Comparison of ENCODE assay signal across 8 mouse cellular contexts in genomic region chr16:34605679-34606078, GRCm38 (mm10). TPM values are rescaled to one million over a fixed set of nuclear protein-coding genes. Genes with fewer than 3 reads are reported as not detected.
A peak's percentile ranks its signal among the peaks of the same experiment; 100 is the strongest.
DNase-seq lines count a peak whose midpoint lies in the region; ATAC-seq and TF ChIP-seq lines count a peak whose summit lies in the region.

No protein-coding gene starts in this region.

- no peak overlapping the region for H3K27ac ChIP-seq in midbrain, postnatal 0 days (ENCODE audit: low read depth, low read length)
- H3K27ac ChIP-seq in midbrain, embryonic 16.5 days (ENCODE audit: low read length), result no peak overlapping the region
- no peak overlapping the region for H3K27ac ChIP-seq in cerebellum, adult 2 months (ENCODE audit: insufficient read depth, low read length)
- no peak overlapping the region for H3K27ac ChIP-seq in heart, postnatal 0 days (ENCODE audit: low read depth)
- no peak overlapping the region for H3K27ac ChIP-seq in limb, embryonic 14.5 days (replicated peaks; ENCODE audit: low read depth, low read length)

- TF ChIP-seq EP300 in heart, postnatal 0 days (IDR thresholded peaks at IDR 0.05; ENCODE audit: low read depth), result no peak

- peak; percentile 42 for DNase-seq in midbrain, postnatal 0 days (ENCODE audit: low spot score)
- DNase-seq in cerebellum, adult 2 months, result peak; percentile 11 to 18
- DNase-seq in heart, postnatal 0 days (ENCODE audit: low spot score), result peak; percentile 68
- DNase-seq in limb, embryonic 14.5 days (ENCODE audit: low spot score), result peak; percentile 15
- no peak for DNase-seq in thymus, adult 18-20 months

- H3K4me3 ChIP-seq in midbrain, postnatal 0 days (ENCODE audit: low read depth, low read length), result no peak overlapping the region
- no peak overlapping the region for H3K4me3 ChIP-seq in midbrain, embryonic 16.5 days (ENCODE audit: low read depth, low read length)
- no peak overlapping the region for H3K4me3 ChIP-seq in cerebellum, adult 2 months (replicated peaks; ENCODE audit: insufficient read depth, low read depth, low read length)
- no peak overlapping the region for H3K4me3 ChIP-seq in heart, postnatal 0 days (ENCODE audit: low read depth, low read length)
- H3K4me3 ChIP-seq in limb, embryonic 14.5 days (replicated peaks; ENCODE audit: low read length), result no peak overlapping the region

- no peak overlapping the region for H3K4me2 ChIP-seq in midbrain, postnatal 0 days (ENCODE audit: low read depth, low read length, poor library complexity, severe bottlenecking)
- H3K4me2 ChIP-seq in midbrain, embryonic 16.5 days (ENCODE audit: low read length), result no peak overlapping the region
- no peak overlapping the region for H3K4me2 ChIP-seq in heart, postnatal 0 days (ENCODE audit: low read depth, low read length)
- no peak overlapping the region for H3K4me2 ChIP-seq in limb, embryonic 14.5 days (replicated peaks; ENCODE audit: low read depth, low read length, severe bottlenecking)

- no peaks in the 10 kb centered on the region for H3K4me1 ChIP-seq in midbrain, postnatal 0 days (ENCODE audit: insufficient read depth, low read length)
- no peaks in the 10 kb centered on the region for H3K4me1 ChIP-seq in midbrain, embryonic 16.5 days (ENCODE audit: control insufficient read depth, insufficient read depth, low read length)
- no peaks in the 10 kb centered on the region for H3K4me1 ChIP-seq in cerebellum, adult 2 months (ENCODE audit: control insufficient read depth, insufficient read depth, low read length)
- no peaks in the 10 kb centered on the region for H3K4me1 ChIP-seq in heart, postnatal 0 days (ENCODE audit: control insufficient read depth, insufficient read depth)
- H3K4me1 ChIP-seq in limb, embryonic 14.5 days (ENCODE audit: control insufficient read depth, insufficient read depth, low read length), result peaks cover 3% of the 10 kb centered on the region; the same call in 1 of the 2 replicates

- no peaks in the 10 kb centered on the region for H3K27me3 ChIP-seq in midbrain, postnatal 0 days (ENCODE audit: insufficient read depth, low read length)
- H3K27me3 ChIP-seq in midbrain, embryonic 16.5 days (ENCODE audit: control insufficient read depth, insufficient read depth, low read depth, low read length), result no peaks in the 10 kb centered on the region
- no peaks in the 10 kb centered on the region; the same call in 1 of the 2 replicates for H3K27me3 ChIP-seq in cerebellum, adult 2 months (ENCODE audit: control insufficient read depth, insufficient read depth, low read length)
- no peaks in the 10 kb centered on the region for H3K27me3 ChIP-seq in heart, postnatal 0 days (ENCODE audit: control insufficient read depth, insufficient read depth, low read length)
- H3K27me3 ChIP-seq in limb, embryonic 14.5 days (ENCODE audit: control insufficient read depth, insufficient read depth, low read length), result no peaks in the 10 kb centered on the region

- WGBS in midbrain, postnatal 0 days, result 29% methylated on average over 3 of the region's 3 CpGs
- WGBS in midbrain, embryonic 16.5 days, result 36% methylated on average over 3 of the region's 3 CpGs
- 33% methylated on average over 3 of the region's 3 CpGs for WGBS in cerebellum, adult 2 months
- WGBS in heart, postnatal 0 days, result 17% methylated on average over 3 of the region's 3 CpGs
- WGBS in limb, embryonic 14.5 days, result 33% methylated on average over 3 of the region's 3 CpGs

- no peaks in the 10 kb centered on the region for H3K36me3 ChIP-seq in midbrain, postnatal 0 days (ENCODE audit: insufficient read depth, low read length)
- no peaks in the 10 kb centered on the region for H3K36me3 ChIP-seq in midbrain, embryonic 16.5 days (ENCODE audit: control insufficient read depth, insufficient read depth, low read length)
- no peaks in the 10 kb centered on the region for H3K36me3 ChIP-seq in heart, postnatal 0 days (replicated peaks; ENCODE audit: control insufficient read depth, insufficient read depth, low read length)
- no peaks in the 10 kb centered on the region for H3K36me3 ChIP-seq in limb, embryonic 14.5 days (ENCODE audit: control insufficient read depth, insufficient read depth, low read length)

- TF ChIP-seq POLR2A in cerebellum, adult 2 months (IDR thresholded peaks at IDR 0.05; ENCODE audit: borderline replicate concordance, insufficient read depth, low read length), result no peak
- no peak for TF ChIP-seq POLR2A in limb, embryonic 14.5 days (IDR thresholded peaks at IDR 0.05; ENCODE audit: borderline replicate concordance, extremely low read depth, insufficient read depth, insufficient read length)

- H3K9me3 ChIP-seq in midbrain, postnatal 0 days (ENCODE audit: low read length), result no peaks in the 10 kb centered on the region
- H3K9me3 ChIP-seq in midbrain, embryonic 16.5 days (replicated peaks; ENCODE audit: control insufficient read depth, low read length, poor library complexity, severe bottlenecking), result no peaks in the 10 kb centered on the region
- no peaks in the 10 kb centered on the region for H3K9me3 ChIP-seq in heart, postnatal 0 days (replicated peaks; ENCODE audit: control insufficient read depth, low read length)
- no peaks in the 10 kb centered on the region for H3K9me3 ChIP-seq in limb, embryonic 14.5 days (ENCODE audit: control insufficient read depth, low read length)

- ATAC-seq in midbrain, postnatal 0 days (ENCODE audit: low FRiP score), result no peak
- ATAC-seq in midbrain, embryonic 16.5 days, result no peak
- ATAC-seq in heart, postnatal 0 days (ENCODE audit: insufficient read depth, low read depth), result peak; percentile 41; the same call in 1 of the 2 replicates
- ATAC-seq in limb, embryonic 14.5 days (ENCODE audit: low FRiP score, low read depth), result 0 out of 2 replicates have a peak, but pooled peaks have one; percentile 41
- ATAC-seq in erythroid progenitor cell, adult 5-6 weeks (replicated peaks; ENCODE audit: low FRiP score, poor library complexity, severe bottlenecking), result no peak
- ATAC-seq in granulocyte monocyte progenitor cell, adult 5-6 weeks (replicated peaks; ENCODE audit: poor library complexity, severe bottlenecking), result no peak

- TF ChIP-seq CTCF in midbrain, postnatal 0 days (IDR thresholded peaks at IDR 0.05), result peak; percentile 71
- peak; percentile 55; the same call in 1 of the 2 replicates for TF ChIP-seq CTCF in cerebellum, adult 2 months (IDR thresholded peaks at IDR 0.05; ENCODE audit: borderline replicate concordance, insufficient read depth, low read depth, low read length)
- TF ChIP-seq CTCF in heart, postnatal 0 days (IDR thresholded peaks at IDR 0.05; ENCODE audit: low read depth), result peak; percentile 80

- H3K9ac ChIP-seq in midbrain, postnatal 0 days (replicated peaks; ENCODE audit: low read length, poor library complexity, severe bottlenecking), result no peak overlapping the region
- H3K9ac ChIP-seq in midbrain, embryonic 16.5 days (ENCODE audit: low read depth, low read length), result no peak overlapping the region
- H3K9ac ChIP-seq in heart, postnatal 0 days (replicated peaks; ENCODE audit: low read depth, low read length), result no peak overlapping the region
- no peak overlapping the region for H3K9ac ChIP-seq in limb, embryonic 14.5 days (ENCODE audit: low read depth, low read length, severe bottlenecking)

RNA-seq across cellular contexts. Expression of gene Kalrn, which starts 32.3 kb away (rescaled TPM):
- 128 and 156 TPM in 2 replicates for total RNA-seq in midbrain, postnatal 0 days (2014; rRNA removed)
- 18.2 and 23.6 TPM in 2 replicates for polyA plus RNA-seq in midbrain, postnatal 0 days (2015; fragmentation: Nextera tagmentation; extraction: Ambion mirVana)
- 31.3 and 33.2 TPM in 2 replicates for polyA plus RNA-seq in midbrain, embryonic 16.5 days (2015; fragmentation: Nextera tagmentation; extraction: Ambion mirVana)
- polyA plus RNA-seq in cerebellum, adult 2 months (2012; rRNA removed), result 17.9 and 19.7 TPM in 2 replicates
- total RNA-seq in heart, postnatal 0 days (2014; rRNA removed; ENCODE audit: low replicate concordance), result 44.5 and 48.9 TPM in 2 replicates
- polyA plus RNA-seq in heart, postnatal 0 days (2015; fragmentation: Nextera tagmentation; extraction: Ambion mirVana), result 19.4 and 20.0 TPM in 2 replicates
- 11.7 and 12.2 TPM in 2 replicates for polyA plus RNA-seq in limb, embryonic 14.5 days (2012; rRNA removed)
- 8.8 and 10.9 TPM in 2 replicates for polyA plus RNA-seq in limb, embryonic 14.5 days (2014; fragmentation: Nextera tagmentation; extraction: Ambion mirVana)
- total RNA-seq in erythroid progenitor cell, adult 5-6 weeks (2015; ENCODE audit: low replicate concordance), result 1.1 TPM in 1 of 2 replicates, not detected in the other
- 1.1 and 1.7 TPM in 2 replicates for total RNA-seq in erythroid progenitor cell, adult 5-6 weeks (2017; ENCODE audit: low replicate concordance)
- 3.0 and 3.8 TPM in 2 replicates for total RNA-seq in granulocyte monocyte progenitor cell, adult 5-6 weeks (2014; fragmentation: Nextera tagmentation)
- 2.3 and 3.6 TPM in 2 replicates for total RNA-seq in granulocyte monocyte progenitor cell, adult 5-6 weeks (2017)

RNA-seq across cellular contexts. Expression of gene Ropn1, which starts 44.0 kb away (rescaled TPM):
- not detected in 2 replicates for total RNA-seq in midbrain, postnatal 0 days (2014; rRNA removed)
- 0.20 TPM in 1 of 2 replicates, not detected in the other for polyA plus RNA-seq in midbrain, postnatal 0 days (2015; fragmentation: Nextera tagmentation; extraction: Ambion mirVana)
- not detected in 2 replicates for polyA plus RNA-seq in midbrain, embryonic 16.5 days (2015; fragmentation: Nextera tagmentation; extraction: Ambion mirVana)
- 0.33 TPM in 1 of 2 replicates, not detected in the other for polyA plus RNA-seq in cerebellum, adult 2 months (2012; rRNA removed)
- 14.0 TPM in 1 of 2 replicates, not detected in the other for total RNA-seq in heart, postnatal 0 days (2014; rRNA removed; ENCODE audit: low replicate concordance)
- polyA plus RNA-seq in heart, postnatal 0 days (2015; fragmentation: Nextera tagmentation; extraction: Ambion mirVana), result 1.7 and 2.0 TPM in 2 replicates
- not detected in 2 replicates for polyA plus RNA-seq in limb, embryonic 14.5 days (2012; rRNA removed)
- polyA plus RNA-seq in limb, embryonic 14.5 days (2014; fragmentation: Nextera tagmentation; extraction: Ambion mirVana), result not detected in 2 replicates
- not detected in 2 replicates for total RNA-seq in erythroid progenitor cell, adult 5-6 weeks (2015; ENCODE audit: low replicate concordance)
- not detected in 2 replicates for total RNA-seq in erythroid progenitor cell, adult 5-6 weeks (2017; ENCODE audit: low replicate concordance)
- not detected in 2 replicates for total RNA-seq in granulocyte monocyte progenitor cell, adult 5-6 weeks (2014; fragmentation: Nextera tagmentation)
- total RNA-seq in granulocyte monocyte progenitor cell, adult 5-6 weeks (2017), result not detected in 2 replicates

Comparison
In these comparisons a context has a peak if more than half of its experiments do, and no peak if none do; other contexts are left out.
1. ATAC-seq: peak in heart, postnatal 0 days (single experiment) and limb, embryonic 14.5 days (single experiment); none in midbrain, postnatal 0 days (single experiment), midbrain, embryonic 16.5 days (single experiment), erythroid progenitor cell, adult 5-6 weeks (single experiment) and granulocyte monocyte progenitor cell, adult 5-6 weeks (single experiment).
2. DNase-seq: peak in midbrain, postnatal 0 days (single experiment), cerebellum, adult 2 months (2 of 2), heart, postnatal 0 days (single experiment) and limb, embryonic 14.5 days (single experiment); none in thymus, adult 18-20 months (0 of 2).
3. Peak in every context shown above with its lines, with median percentiles within 50 percentile points of each other: CTCF ChIP-seq.